Mouse (Mus musculus): Measurements from ENCODE around the gene Maml3. TPM values are rescaled to one million over a fixed set of nuclear protein-coding genes. Genes with fewer than 3 reads are reported as not detected.

The Maml3 gene
- total RNA-seq, 2 experiments from 2014 or later, result 10.3 to 10.9 TPM

GRCm38 (mm10) chr3:51872771-51873170 lies 232.1 kb downstream of the Maml3 start:
- no peak for TF ChIP-seq CTCF (IDR thresholded peaks at IDR 0.05)
- DNase-seq (ENCODE audit: extremely low spot score in 1 of 2, low spot score in 2 of 2), result no peak
- intact Hi-C loops (cut with DNase I), result no loop called here
- Histone ChIP-seq H3K4me3 (no peak overlapping the region), H3K27ac (no peak overlapping the region)

- Histone ChIP-seq H3K4me3 (no peak overlapping the region), H3K27ac (no peak overlapping the region)
- no peak for TF ChIP-seq CTCF (IDR thresholded peaks at IDR 0.05)
- intact Hi-C loops (cut with DNase I), result no loop called here
- DNase-seq (ENCODE audit: extremely low spot score in 1 of 2, low spot score in 2 of 2), result no peak
Measured at GRCm38 (mm10) chr3:51871346-51871745, 233.5 kb downstream of the Maml3 start.

- peak overlapping the region; percentile 44; the same call in 1 of the 2 replicates for H3K27ac ChIP-seq
- no peak for TF ChIP-seq CTCF (IDR thresholded peaks at IDR 0.05)
- no peak overlapping the region for H3K4me3 ChIP-seq
- intact Hi-C loops (cut with DNase I), result no loop called here
- no peak for DNase-seq (ENCODE audit: extremely low spot score in 1 of 2, low spot score in 2 of 2)
Measured at GRCm38 (mm10) chr3:51869980-51870379, 234.9 kb downstream of the Maml3 start.

- intact Hi-C loops (cut with DNase I), result no loop called here
- peak overlapping the region; percentile 50; the same call in 1 of the 2 replicates for H3K27ac ChIP-seq
- H3K4me3 ChIP-seq, result no peak overlapping the region
- no peak for DNase-seq (ENCODE audit: extremely low spot score in 1 of 2, low spot score in 2 of 2)
- TF ChIP-seq CTCF (IDR thresholded peaks at IDR 0.05), result no peak
Measured at GRCm38 (mm10) chr3:51868857-51869256, 236.0 kb downstream of the Maml3 start.

GRCm38 (mm10) chr3:51866446-51866845 lies 238.4 kb downstream of the Maml3 start:
- DNase-seq (ENCODE audit: extremely low spot score in 1 of 2, low spot score in 2 of 2), result no peak
- Histone ChIP-seq H3K4me3 (no peak overlapping the region), H3K27ac (no peak overlapping the region)
- intact Hi-C loops (cut with DNase I), result no loop called here
- TF ChIP-seq CTCF (IDR thresholded peaks at IDR 0.05), result no peak

- Histone ChIP-seq H3K4me3 (no peak overlapping the region), H3K27ac (no peak overlapping the region)
- no peak for DNase-seq (ENCODE audit: extremely low spot score in 1 of 2, low spot score in 2 of 2)
- TF ChIP-seq CTCF (IDR thresholded peaks at IDR 0.05), result no peak
- intact Hi-C loops (cut with DNase I), result no loop called here
Measured at GRCm38 (mm10) chr3:51861631-51862030, 243.2 kb downstream of the Maml3 start.

- TF ChIP-seq CTCF (IDR thresholded peaks at IDR 0.05), result no peak
- intact Hi-C loops (cut with DNase I), result no loop called here
- DNase-seq (ENCODE audit: extremely low spot score in 1 of 2, low spot score in 2 of 2), result no peak
- H3K4me3 ChIP-seq, result no peak overlapping the region
- H3K27ac ChIP-seq, result no peak overlapping the region
Measured at GRCm38 (mm10) chr3:51860458-51860857, 244.4 kb downstream of the Maml3 start.

- no peak for DNase-seq (ENCODE audit: extremely low spot score in 1 of 2, low spot score in 2 of 2)
- no peak; the same call in 1 of the 2 replicates for TF ChIP-seq CTCF (IDR thresholded peaks at IDR 0.05)
- intact Hi-C loops (cut with DNase I), result no loop called here
- no peak overlapping the region for H3K4me3 ChIP-seq
- no peak overlapping the region for H3K27ac ChIP-seq
Measured at GRCm38 (mm10) chr3:51859208-51859607, 245.7 kb downstream of the Maml3 start.

GRCm38 (mm10) chr3:51854152-51854551 lies 250.7 kb downstream of the Maml3 start:
- Histone ChIP-seq H3K4me3 (no peak overlapping the region), H3K27ac (no peak overlapping the region)
- DNase-seq (ENCODE audit: extremely low spot score in 1 of 2, low spot score in 2 of 2), result no peak
- TF ChIP-seq CTCF (IDR thresholded peaks at IDR 0.05), result no peak
- intact Hi-C loops (cut with DNase I), result no loop called here

GRCm38 (mm10) chr3:51853610-51854009 lies 251.3 kb downstream of the Maml3 start:
- TF ChIP-seq CTCF (IDR thresholded peaks at IDR 0.05), result no peak
- H3K4me3 ChIP-seq, result no peak overlapping the region
- no peak overlapping the region for H3K27ac ChIP-seq
- intact Hi-C loops (cut with DNase I), result no loop called here
- DNase-seq (ENCODE audit: extremely low spot score in 1 of 2, low spot score in 2 of 2), result no peak

- H3K4me3 ChIP-seq, result no peak overlapping the region
- DNase-seq (ENCODE audit: extremely low spot score in 1 of 2, low spot score in 2 of 2), result no peak
- no peak overlapping the region for H3K27ac ChIP-seq
- intact Hi-C loops (cut with DNase I), result no loop called here
- TF ChIP-seq CTCF (IDR thresholded peaks at IDR 0.05), result no peak; the same call in 1 of the 2 replicates
Measured at GRCm38 (mm10) chr3:51852692-51853091, 252.2 kb downstream of the Maml3 start.

- no peak for TF ChIP-seq CTCF (IDR thresholded peaks at IDR 0.05)
- Histone ChIP-seq H3K27ac (no peak overlapping the region), H3K4me3 (no peak overlapping the region)
- no peak for DNase-seq (ENCODE audit: extremely low spot score in 1 of 2, low spot score in 2 of 2)
- intact Hi-C loops (cut with DNase I), result no loop called here
Measured at GRCm38 (mm10) chr3:51851596-51851995, 253.3 kb downstream of the Maml3 start.

GRCm38 (mm10) chr3:51849462-51849861 lies 255.4 kb downstream of the Maml3 start:
- intact Hi-C loops (cut with DNase I), result no loop called here
- no peak for DNase-seq (ENCODE audit: extremely low spot score in 1 of 2, low spot score in 2 of 2)
- no peak overlapping the region for H3K27ac ChIP-seq
- no peak for TF ChIP-seq CTCF (IDR thresholded peaks at IDR 0.05)
- H3K4me3 ChIP-seq, result no peak overlapping the region
